Mouse (Mus musculus): Measurements from ENCODE around the gene Iqsec1.

GRCm38 (mm10) chr6:90711476-90712035, 276.9 kb downstream of the Iqsec1 start:
- TF ChIP-seq CTCF (IDR thresholded peaks at IDR 0.05; ENCODE audit: low read depth) (no peak), EP300 (IDR thresholded peaks at IDR 0.05; ENCODE audit: low read depth) (no peak)

Data from heart, postnatal 0 days (tissue).